8 mouse cellular contexts compared by ENCODE assay signal in the genomic region with DNA sequence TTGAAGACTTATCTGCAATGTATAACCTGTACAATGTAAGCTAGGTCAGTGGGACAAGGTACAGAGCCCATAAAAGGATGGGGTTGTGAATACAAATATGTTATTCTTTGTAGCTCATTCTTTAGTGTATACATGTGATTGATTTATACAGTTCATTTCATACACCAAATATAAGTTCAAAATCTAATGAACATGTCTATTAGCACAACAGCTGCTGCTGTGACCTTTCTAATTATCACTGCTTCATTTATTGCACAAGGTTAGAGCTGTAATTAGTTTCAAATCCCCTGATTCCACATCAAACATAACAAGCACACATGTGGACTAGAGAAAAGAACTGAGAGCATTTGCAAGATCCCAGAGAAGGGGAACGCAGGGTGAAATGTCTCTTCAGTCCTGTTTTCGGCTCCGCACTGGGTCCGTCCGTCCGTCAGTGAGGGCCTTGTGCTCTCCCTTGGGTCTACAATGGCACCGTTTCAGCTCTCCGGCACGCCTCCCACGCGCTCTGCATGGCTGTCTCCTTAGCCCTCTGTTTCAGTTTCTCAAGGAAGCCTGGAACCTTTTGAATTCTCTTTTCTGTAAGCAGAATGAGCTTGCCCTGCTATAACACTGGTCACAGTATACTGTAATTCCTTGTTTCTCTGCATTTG.
A peak's percentile ranks its signal among the peaks of the same experiment; 100 is the strongest.
DNase-seq lines count a peak whose midpoint lies in the region.

No protein-coding gene starts in this region.

- DNase-seq in cerebellum, postnatal 14 days, result peak; percentile 46 to 52
- DNase-seq in cerebellum, adult 8-10 months, result no peak
- peak; percentile 58 for DNase-seq in adrenal gland, postnatal 14 days
- DNase-seq in gastrocnemius, postnatal 14 days, result peak; percentile 57
- peak; percentile 30 to 50 for DNase-seq in left cerebral cortex, adult 18-20 months (ENCODE audit: low spot score in 2 of 2)
- peak; percentile 71 for DNase-seq in testis, postnatal 10 days (ENCODE audit: low spot score)
- no peak for DNase-seq in urinary bladder, postnatal 10 days (ENCODE audit: low spot score)
- DNase-seq in thymus, postnatal 4 days, result no peak

- intact Hi-C loops in gastrocnemius, postnatal 14 days (cut with DNase I; ENCODE audit: low total_unique reads), result no loop called here

Comparison
In these comparisons a context has a peak if more than half of its experiments do, and no peak if none do; other contexts are left out.
1. DNase-seq: peak in cerebellum, postnatal 14 days (2 of 2), adrenal gland, postnatal 14 days (single experiment), gastrocnemius, postnatal 14 days (single experiment), left cerebral cortex, adult 18-20 months (2 of 2) and testis, postnatal 10 days (single experiment); none in cerebellum, adult 8-10 months (single experiment), urinary bladder, postnatal 10 days (single experiment) and thymus, postnatal 4 days (single experiment).